Mouse (Mus musculus) heart, postnatal 0 days (tissue): ENCODE measurements around the gene Zfp985.

ENCODE experiments used
- CTCF ChIP-seq: IDR thresholded peaks from 2 replicates; pipeline ENCODE4 v1.5.1; 2016; ENCODE audit warnings: antibody characterized with exemption, control low read depth, low read depth
- EP300 ChIP-seq: IDR thresholded peaks from 2 replicates; pipeline ENCODE4 v1.6.1; 2016; ENCODE audit warnings: antibody characterized with exemption, low read depth

GRCm38 (mm10) chr4:147597685-147598084 is 44.6 kb downstream of the Zfp985 start:
- TF ChIP-seq CTCF (no peak), EP300 (no peak)
